Mouse (Mus musculus) liver, embryonic 16.5 days (tissue): ENCODE results near the gene Pds5a. TPM values are rescaled to one million over a fixed set of nuclear protein-coding genes. Genes with fewer than 3 reads are reported as not detected.

Source experiments
- ATAC-seq: fragments of 200-750 bp; cut with Nextera tagmentation; 2 replicates; pipeline ENCODE4 v1.8.0; 2017; ENCODE audit warnings: low read depth, mild to moderate bottlenecking, moderate number of reproducible peaks, moderate library complexity
- H3K27ac ChIP-seq: fragments of 300-500 bp; sonication (generic); 2 replicates; pipeline ENCODE4 v1.5.1; 2014; ENCODE audit warnings: mild to moderate bottlenecking, low read length
- H3K27me3 ChIP-seq: fragments of 300-500 bp; sonication (generic); 2 replicates; pipeline ENCODE4 v1.6.1; 2014; ENCODE audit warnings: low read depth, low read length, mixed read lengths; ENCODE audit not compliant: control insufficient read depth, insufficient read depth
- H3K36me3 ChIP-seq: fragments of 300-500 bp; sonication (generic); 2 replicates; pipeline ENCODE4 v1.6.1; 2014; ENCODE audit warnings: mild to moderate bottlenecking; ENCODE audit not compliant: control insufficient read depth, insufficient read depth
- H3K4me1 ChIP-seq: fragments of 300-500 bp; sonication (generic); 2 replicates; pipeline ENCODE4 v1.6.1; 2014; ENCODE audit warnings: low read depth, low read length, mixed read lengths; ENCODE audit not compliant: control insufficient read depth
- H3K4me2 ChIP-seq: fragments of 300-500 bp; sonication (generic); 2 replicates; pipeline ENCODE4 v1.6.1; 2014; ENCODE audit warnings: low read depth, low read length, mixed read lengths
- H3K4me3 ChIP-seq: fragments of 300-500 bp; sonication (generic); 2 replicates; pipeline ENCODE4 v1.5.1; 2014; ENCODE audit warnings: low read depth, mild to moderate bottlenecking, low read length
- H3K9ac ChIP-seq: fragments of 300-500 bp; sonication (generic); 2 replicates; pipeline ENCODE4 v1.6.1; 2014; ENCODE audit warnings: low read depth, low read length
- H3K9me3 ChIP-seq: fragments of 300-500 bp; sonication (generic); replicated peaks from 2 replicates; pipeline ENCODE4 v1.6.1; 2016; ENCODE audit warnings: low read length; ENCODE audit not compliant: control insufficient read depth
- WGBS: fragments of 180-500 bp; shearing (Covaris S2); extraction: QIAGEN DNeasy Blood & Tissue Kit; methylation state at CpG from one replicate; pipeline ENCODE4 v1.1.7; 2014; ENCODE audit not compliant: insufficient replicate concordance; 5-methylcytosine and 5-hydroxymethylcytosine counted together
- polyA plus RNA-seq: library from polyadenylated mRNA; unstranded; fragments of >200 nt; fragmentation: Nextera tagmentation; extraction: Ambion mirVana; gene quantifications from 2 replicates; pipeline ENCODE4 v1.2.1, GENCODE M21; 2015

The Pds5a gene
- polyA plus RNA-seq, 1 experiment from 2014 or later, result 15.7 TPM

DNA sequence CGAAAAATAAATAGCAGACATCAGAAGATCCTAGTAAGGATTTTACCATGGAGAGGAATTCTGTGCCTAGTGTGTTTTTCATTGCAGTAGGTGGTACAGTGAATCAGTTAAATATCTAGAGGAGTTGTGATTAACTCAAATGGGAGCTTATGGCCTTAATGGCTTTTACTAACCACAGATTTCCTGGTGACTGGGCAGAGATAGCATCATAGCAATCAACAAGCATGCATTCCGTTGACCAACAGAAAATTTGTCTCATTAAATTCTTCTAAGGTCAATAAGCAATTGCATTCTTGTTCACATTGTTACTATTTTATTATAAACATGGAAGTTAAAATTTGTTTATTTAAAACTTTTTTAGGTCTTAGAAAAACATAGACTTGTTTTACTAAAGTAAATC, 132.6 kb downstream of the Pds5a start:
- no peak overlapping the region for H3K4me3 ChIP-seq
- H3K4me1 ChIP-seq, result peaks cover 10% of the 10 kb centered on the region
- H3K4me2 ChIP-seq, result no peak overlapping the region
- WGBS, result 64% methylated on average over 2 of the region's 2 CpGs
- H3K36me3 ChIP-seq, result no peaks in the 10 kb centered on the region; the same call in none of the 2 replicates
- no peaks in the 10 kb centered on the region for H3K27me3 ChIP-seq
- H3K27ac ChIP-seq, result no peak overlapping the region
- no peak overlapping the region for H3K9ac ChIP-seq
- H3K9me3 ChIP-seq, result no peaks in the 10 kb centered on the region
- no peak for ATAC-seq

DNA sequence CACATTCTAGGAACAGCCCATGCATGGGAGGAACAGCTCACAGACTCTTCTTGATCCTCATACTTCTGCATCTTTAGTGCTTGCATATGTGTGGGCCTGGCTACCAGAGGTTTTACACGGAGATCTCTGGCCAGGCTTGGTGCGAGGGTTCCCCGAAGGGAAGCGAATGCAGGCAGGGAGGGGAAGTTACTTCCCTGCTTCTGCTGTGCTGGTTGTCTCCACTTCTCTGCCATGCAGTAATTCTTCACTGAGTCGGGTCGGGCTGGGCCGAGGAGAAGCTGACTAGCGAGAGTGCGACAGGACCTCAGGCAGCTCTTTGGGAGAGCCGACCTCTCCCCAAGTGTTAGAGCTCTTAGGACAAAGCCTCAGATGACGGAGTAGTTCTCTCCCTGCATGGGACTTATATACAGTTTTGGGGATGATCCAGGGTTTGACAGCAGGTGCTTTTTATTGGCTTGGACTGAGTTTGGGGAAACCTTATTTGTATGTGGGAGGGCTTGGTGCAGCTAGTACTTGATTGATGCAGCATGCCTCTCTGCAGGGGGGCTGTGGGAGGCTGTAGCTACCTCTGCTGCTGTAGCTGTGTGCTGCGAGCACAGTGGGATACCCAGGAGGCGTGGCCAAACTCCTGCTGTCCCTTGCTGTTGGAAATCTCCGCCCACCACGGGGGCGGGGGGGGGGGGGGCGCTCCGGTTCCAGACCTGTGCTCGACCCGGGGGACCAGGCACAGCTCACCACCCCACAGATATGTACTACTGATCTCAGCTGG, 136.8 kb downstream of the Pds5a start:
- H3K36me3 ChIP-seq, result no peaks in the 10 kb centered on the region; the same call in 1 of the 2 replicates
- H3K4me2 ChIP-seq, result no peak overlapping the region
- 52% methylated on average over 17 of the region's 20 CpGs for WGBS
- no peak overlapping the region for H3K4me3 ChIP-seq
- no peak overlapping the region for H3K27ac ChIP-seq
- ATAC-seq, result no peak
- no peaks in the 10 kb centered on the region for H3K9me3 ChIP-seq
- no peak overlapping the region for H3K9ac ChIP-seq
- H3K4me1 ChIP-seq, result peaks cover 13% of the 10 kb centered on the region
- H3K27me3 ChIP-seq, result no peaks in the 10 kb centered on the region

DNA sequence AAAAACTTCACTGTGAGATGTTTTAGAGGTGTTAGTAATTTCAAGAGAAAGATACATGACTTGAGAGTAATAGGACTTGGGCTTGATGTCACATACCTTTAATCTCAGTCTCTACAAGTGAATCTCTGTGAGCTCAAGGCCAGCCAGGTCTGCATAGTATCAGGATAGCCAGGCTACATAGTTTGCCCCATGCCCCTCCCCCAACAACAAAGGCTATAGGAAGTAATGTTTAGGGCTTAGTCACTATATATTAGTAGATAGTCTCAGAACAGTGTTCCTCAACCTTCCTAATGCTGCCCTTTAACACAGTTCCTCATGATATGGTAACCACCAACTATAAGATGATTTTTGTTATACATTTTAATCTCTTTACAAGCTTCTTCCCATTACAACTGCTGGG, 141.0 kb downstream of the Pds5a start:
- Histone ChIP-seq H3K4me2 (no peak overlapping the region), H3K27ac (no peak overlapping the region), H3K9ac (no peak overlapping the region), H3K9me3 (no peaks in the 10 kb centered on the region), H3K36me3 (no peaks in the 10 kb centered on the region; the same call in 1 of the 2 replicates), H3K4me1 (peaks cover 13% of the 10 kb centered on the region), H3K27me3 (no peaks in the 10 kb centered on the region), H3K4me3 (no peak overlapping the region)
- ATAC-seq, result no peak

Other genes with a start within 250 kb of the Pds5a start
- not detected in 2 replicates for gene Gm43552, start 205.4 kb downstream of the Pds5a start, polyA plus RNA-seq
- 52.8 and 57.8 TPM in 2 replicates for gene Smim14, start 161.1 kb downstream of the Pds5a start, polyA plus RNA-seq
- gene Ube2k, start 161.0 kb downstream of the Pds5a start, polyA plus RNA-seq, result 64.6 and 68.9 TPM in 2 replicates
- 7.4 and 7.5 TPM in 2 replicates for gene N4bp2, start 65.2 kb upstream of the Pds5a start, polyA plus RNA-seq
- gene Rhoh, start 162.9 kb upstream of the Pds5a start, polyA plus RNA-seq, result 1.8 and 2.2 TPM in 2 replicates
- 0.12 TPM in 1 of 2 replicates, not detected in the other for gene Chrna9, start 236.6 kb upstream of the Pds5a start, polyA plus RNA-seq